Mouse (Mus musculus): ENCODE data around the gene Fkbp5. TPM values are rescaled to one million over a fixed set of nuclear protein-coding genes. Genes with fewer than 3 reads are reported as not detected.
A peak's percentile ranks its signal among the peaks of the same experiment; 100 is the strongest.

Fkbp5 gene
- polyA plus RNA-seq, 1 experiment from 2014 or later, result 26.9 TPM

GRCm38 (mm10) chr17:28510445-28511342, 6.6 kb downstream of the Fkbp5 start:
- Histone ChIP-seq H3K36me3 (ENCODE audit: insufficient read depth, low read length) (no peaks in the 10 kb centered on the region; the same call in 1 of the 2 replicates), H3K4me2 (replicated peaks; ENCODE audit: low read depth, low read length) (peak overlapping the region; percentile 43), H3K4me3 (ENCODE audit: low read depth, low read length) (no peak overlapping the region), H3K4me1 (ENCODE audit: insufficient read depth, low read depth, low read length) (peaks cover 34% of the 10 kb centered on the region), H3K9ac (replicated peaks; ENCODE audit: low read depth) (peak overlapping the region; percentile 19; the same call in 1 of the 2 replicates), H3K27me3 (replicated peaks; ENCODE audit: insufficient read depth, low read length) (no peaks in the 10 kb centered on the region), H3K9me3 (ENCODE audit: low read length) (no peaks in the 10 kb centered on the region), H3K27ac (ENCODE audit: low read length) (peak overlapping the region; percentile 54)
- no peak for ATAC-seq
- DNase-seq (ENCODE audit: low spot score), result peak; percentile 57
- WGBS, result 8% methylated on average over 28 of the region's 28 CpGs
- TF ChIP-seq EP300 (IDR thresholded peaks at IDR 0.05) (peak; percentile 65), CTCF (IDR thresholded peaks at IDR 0.05) (no peak)

GRCm38 (mm10) chr17:28507496-28507895, 9.8 kb downstream of the Fkbp5 start:
- H3K4me1 ChIP-seq (ENCODE audit: insufficient read depth, low read depth, low read length), result peaks cover 13% of the 10 kb centered on the region; the same call in 1 of the 2 replicates
- TF ChIP-seq EP300 (IDR thresholded peaks at IDR 0.05) (no peak), CTCF (IDR thresholded peaks at IDR 0.05) (no peak)
- no peaks in the 10 kb centered on the region; the same call in 1 of the 2 replicates for H3K36me3 ChIP-seq (ENCODE audit: insufficient read depth, low read length)
- H3K27me3 ChIP-seq (replicated peaks; ENCODE audit: insufficient read depth, low read length), result no peaks in the 10 kb centered on the region
- no peak overlapping the region for H3K27ac ChIP-seq (ENCODE audit: low read length)
- ATAC-seq (no peak), DNase-seq (ENCODE audit: low spot score) (no peak)
- 24% methylated on average over 4 of the region's 5 CpGs for WGBS
- no peak overlapping the region for H3K9ac ChIP-seq (replicated peaks; ENCODE audit: low read depth)
- H3K4me2 ChIP-seq (replicated peaks; ENCODE audit: low read depth, low read length), result no peak overlapping the region
- H3K4me3 ChIP-seq (ENCODE audit: low read depth, low read length), result no peak overlapping the region
- no peaks in the 10 kb centered on the region for H3K9me3 ChIP-seq (ENCODE audit: low read length)

GRCm38 (mm10) chr17:28506895-28507294, 10.4 kb downstream of the Fkbp5 start:
- no peak overlapping the region for H3K9ac ChIP-seq (replicated peaks; ENCODE audit: low read depth)
- H3K9me3 ChIP-seq (ENCODE audit: low read length), result no peaks in the 10 kb centered on the region
- 26% methylated on average over 5 of the region's 5 CpGs for WGBS
- DNase-seq (ENCODE audit: low spot score) (no peak), ATAC-seq (no peak)
- H3K27me3 ChIP-seq (replicated peaks; ENCODE audit: insufficient read depth, low read length), result no peaks in the 10 kb centered on the region
- no peak overlapping the region for H3K4me2 ChIP-seq (replicated peaks; ENCODE audit: low read depth, low read length)
- no peak overlapping the region for H3K4me3 ChIP-seq (ENCODE audit: low read depth, low read length)
- H3K4me1 ChIP-seq (ENCODE audit: insufficient read depth, low read depth, low read length), result peaks cover 8% of the 10 kb centered on the region; the same call in 1 of the 2 replicates
- H3K36me3 ChIP-seq (ENCODE audit: insufficient read depth, low read length), result no peaks in the 10 kb centered on the region; the same call in 1 of the 2 replicates
- H3K27ac ChIP-seq (ENCODE audit: low read length), result no peak overlapping the region
- TF ChIP-seq CTCF (IDR thresholded peaks at IDR 0.05) (no peak), EP300 (IDR thresholded peaks at IDR 0.05) (no peak)

- WGBS, result 91% methylated on average over 4 of the region's 4 CpGs
- DNase-seq (ENCODE audit: low spot score) (no peak), ATAC-seq (no peak)
- H3K27ac ChIP-seq (ENCODE audit: low read length), result no peak overlapping the region
- H3K4me1 ChIP-seq (ENCODE audit: insufficient read depth, low read depth, low read length), result peaks cover 3% of the 10 kb centered on the region; the same call in 1 of the 2 replicates
- no peaks in the 10 kb centered on the region for H3K27me3 ChIP-seq (replicated peaks; ENCODE audit: insufficient read depth, low read length)
- no peak overlapping the region for H3K9ac ChIP-seq (replicated peaks; ENCODE audit: low read depth)
- TF ChIP-seq EP300 (IDR thresholded peaks at IDR 0.05) (no peak), CTCF (IDR thresholded peaks at IDR 0.05) (no peak)
- H3K4me3 ChIP-seq (ENCODE audit: low read depth, low read length), result no peak overlapping the region
- no peak overlapping the region for H3K4me2 ChIP-seq (replicated peaks; ENCODE audit: low read depth, low read length)
- no peaks in the 10 kb centered on the region; the same call in 1 of the 2 replicates for H3K36me3 ChIP-seq (ENCODE audit: insufficient read depth, low read length)
- no peaks in the 10 kb centered on the region for H3K9me3 ChIP-seq (ENCODE audit: low read length)
These were observed 11.7 kb downstream of the Fkbp5 start for GRCm38 (mm10) chr17:28505591-28505990.

GRCm38 (mm10) chr17:28504182-28504581, 13.1 kb downstream of the Fkbp5 start:
- DNase-seq (ENCODE audit: low spot score) (no peak), ATAC-seq (no peak)
- H3K27me3 ChIP-seq (replicated peaks; ENCODE audit: insufficient read depth, low read length), result no peaks in the 10 kb centered on the region
- no peak overlapping the region for H3K4me2 ChIP-seq (replicated peaks; ENCODE audit: low read depth, low read length)
- H3K9me3 ChIP-seq (ENCODE audit: low read length), result no peaks in the 10 kb centered on the region
- H3K4me1 ChIP-seq (ENCODE audit: insufficient read depth, low read depth, low read length), result no peaks in the 10 kb centered on the region
- no peak overlapping the region for H3K9ac ChIP-seq (replicated peaks; ENCODE audit: low read depth)
- 71% methylated on average over 6 of the region's 6 CpGs for WGBS
- H3K4me3 ChIP-seq (ENCODE audit: low read depth, low read length), result no peak overlapping the region
- no peaks in the 10 kb centered on the region; the same call in 1 of the 2 replicates for H3K36me3 ChIP-seq (ENCODE audit: insufficient read depth, low read length)
- no peak for TF ChIP-seq EP300 (IDR thresholded peaks at IDR 0.05)
- no peak for TF ChIP-seq CTCF (IDR thresholded peaks at IDR 0.05)
- no peak overlapping the region for H3K27ac ChIP-seq (ENCODE audit: low read length)

- no peak for TF ChIP-seq CTCF (IDR thresholded peaks at IDR 0.05)
- no peak for TF ChIP-seq EP300 (IDR thresholded peaks at IDR 0.05)
- DNase-seq (ENCODE audit: low spot score) (no peak), ATAC-seq (peak; percentile 40)
- Histone ChIP-seq H3K9me3 (ENCODE audit: low read length) (no peaks in the 10 kb centered on the region), H3K27ac (ENCODE audit: low read length) (no peak overlapping the region), H3K4me2 (replicated peaks; ENCODE audit: low read depth, low read length) (no peak overlapping the region), H3K4me1 (ENCODE audit: insufficient read depth, low read depth, low read length) (no peaks in the 10 kb centered on the region), H3K9ac (replicated peaks; ENCODE audit: low read depth) (no peak overlapping the region), H3K36me3 (ENCODE audit: insufficient read depth, low read length) (no peaks in the 10 kb centered on the region), H3K4me3 (ENCODE audit: low read depth, low read length) (no peak overlapping the region), H3K27me3 (replicated peaks; ENCODE audit: insufficient read depth, low read length) (no peaks in the 10 kb centered on the region)
- WGBS, result 39% methylated on average over 7 of the region's 7 CpGs
These were observed 15.0 kb downstream of the Fkbp5 start for GRCm38 (mm10) chr17:28502196-28502821.
